Mouse (Mus musculus) embryo, embryonic 11.5 days (tissue): Measurements from ENCODE around the gene Trim7.
"Not testable (repeated sequence)": the region's sequence is repeated elsewhere in the genome, so short reads cannot be mapped to it uniquely, and the experiment has no call there.

ENCODE experiments used
- DNase-seq: peaks from one replicate; pipeline ENCODE4 v3.0.0-alpha.2; 2012; ENCODE audit warnings: low read depth, low spot score

Gene Trim7

DNA sequence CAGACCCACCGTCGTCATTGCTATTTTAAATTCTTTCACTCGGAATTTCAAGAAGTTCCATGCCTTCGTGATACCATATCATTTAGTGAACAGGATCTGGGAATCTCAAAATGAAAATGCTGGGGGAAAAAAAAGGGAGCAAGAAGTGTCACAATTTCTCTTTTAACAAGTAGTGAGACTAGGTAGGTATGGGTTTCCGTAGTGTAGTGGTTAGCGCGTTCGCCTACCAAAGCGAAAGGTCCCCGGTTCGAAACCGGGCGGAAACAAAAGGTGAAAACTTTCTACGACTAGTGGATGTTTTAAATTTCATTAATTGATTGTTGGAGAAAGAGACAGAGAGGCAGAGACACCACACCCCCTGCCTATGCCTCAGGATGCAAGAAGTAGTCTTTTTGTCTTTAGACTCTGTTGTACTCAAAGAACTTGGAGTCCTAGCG is 2.4 kb upstream of the Trim7 start:
- peak; percentile 83 for DNase-seq

DNA sequence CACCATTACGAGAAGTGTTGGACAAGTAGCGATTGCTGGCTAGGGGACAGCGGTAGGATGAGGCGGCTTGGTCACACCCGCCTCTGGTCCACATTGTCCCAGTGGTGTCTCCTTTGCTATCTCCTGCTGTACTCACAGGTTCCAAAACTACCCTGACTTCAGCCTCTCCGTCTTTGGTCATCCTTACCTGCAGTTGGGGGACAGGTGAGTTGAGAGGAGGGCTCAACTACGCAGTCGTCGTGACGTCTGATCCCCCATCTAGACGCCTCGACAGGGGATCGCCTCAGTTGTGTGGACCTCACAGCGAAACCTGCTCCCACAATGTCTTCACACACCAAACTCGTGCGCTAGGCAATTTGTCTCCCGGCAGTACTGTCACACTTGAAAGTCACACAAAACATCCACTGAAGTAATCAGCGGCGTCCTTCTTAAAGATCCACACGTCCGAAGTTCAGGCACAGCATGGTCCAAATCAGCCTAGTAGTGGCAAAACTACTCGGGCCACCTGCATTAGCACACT is 1.6 kb upstream of the Trim7 start:
- no peak for DNase-seq

GRCm38 (mm10) chr11:48826752-48827096 is 784 bp downstream of the Trim7 start:
- DNase-seq: no peak

DNA sequence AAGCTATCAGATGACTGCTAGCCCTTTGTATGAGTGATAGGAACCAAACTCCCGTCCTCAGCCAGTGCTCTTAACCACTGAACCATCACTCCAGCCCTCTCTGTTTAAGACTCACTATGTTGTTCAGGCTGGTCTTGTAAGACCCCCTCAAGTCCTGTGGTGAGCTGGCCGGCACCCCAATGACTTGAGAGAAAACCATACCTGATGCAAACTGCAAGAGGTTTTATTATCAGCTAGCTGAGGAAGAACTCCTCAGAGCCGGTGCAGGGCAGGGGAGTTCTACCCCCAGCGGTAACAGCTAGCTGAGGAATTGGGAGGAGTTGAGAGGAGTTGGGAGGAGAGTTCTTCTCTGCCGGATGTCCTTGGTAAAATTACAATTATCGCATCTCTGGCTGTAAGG is 2.0 kb downstream of the Trim7 start:
- no peak for DNase-seq

- no peak for DNase-seq
Observed at GRCm38 (mm10) chr11:48830279-48830678, 4.3 kb downstream of the Trim7 start.

DNA sequence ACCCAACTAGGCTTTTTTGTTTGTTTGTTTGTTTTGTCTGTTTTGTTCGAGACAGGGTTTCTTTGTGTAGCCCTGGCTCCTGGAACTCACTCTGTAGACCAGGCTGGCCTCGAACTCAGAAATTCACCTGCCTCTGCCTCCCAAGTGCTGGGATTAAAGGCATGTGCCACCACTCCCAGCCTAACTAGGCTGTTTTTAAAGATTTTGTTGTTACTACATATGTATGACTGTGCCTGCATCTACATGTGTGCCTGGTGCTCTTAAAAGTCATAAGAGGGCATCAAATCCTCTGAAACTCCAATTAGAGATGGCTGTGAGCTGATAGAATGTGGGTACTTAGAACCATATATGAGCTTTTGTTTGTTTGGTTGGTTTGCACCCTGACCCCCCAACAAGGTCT is 5.3 kb downstream of the Trim7 start:
- DNase-seq: no peak

DNA sequence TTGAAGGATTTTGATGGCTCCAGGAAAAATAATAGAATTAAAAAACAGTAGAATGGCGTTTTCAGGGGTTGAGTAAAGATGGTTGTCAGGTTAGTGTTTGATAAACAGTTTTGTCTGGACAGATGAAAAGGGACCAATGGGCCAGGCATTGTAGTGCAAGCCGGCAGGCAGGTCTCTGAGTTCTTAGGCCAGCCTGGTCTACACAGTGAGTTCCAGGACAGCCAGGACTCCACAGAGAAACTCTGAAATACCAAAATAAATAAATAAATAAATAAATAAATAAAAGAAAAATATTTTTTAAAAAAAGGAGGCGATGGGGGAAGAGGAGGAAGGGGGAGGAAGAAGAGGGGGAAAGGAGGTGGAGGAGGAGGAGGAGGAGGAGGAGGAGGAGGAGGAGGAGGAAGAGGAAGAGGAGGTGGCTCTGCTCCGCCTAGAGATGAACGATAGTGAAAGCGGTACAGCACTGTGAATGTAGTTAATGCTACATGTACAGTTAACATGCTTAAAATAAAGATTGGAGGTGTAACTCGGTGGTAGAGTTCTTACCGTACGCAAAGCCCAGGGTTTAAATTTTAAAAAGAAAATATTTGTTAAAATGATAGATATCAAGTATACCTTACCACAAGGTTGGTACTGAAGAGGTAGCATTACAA is 7.3 kb downstream of the Trim7 start:
- no peak for DNase-seq

DNA sequence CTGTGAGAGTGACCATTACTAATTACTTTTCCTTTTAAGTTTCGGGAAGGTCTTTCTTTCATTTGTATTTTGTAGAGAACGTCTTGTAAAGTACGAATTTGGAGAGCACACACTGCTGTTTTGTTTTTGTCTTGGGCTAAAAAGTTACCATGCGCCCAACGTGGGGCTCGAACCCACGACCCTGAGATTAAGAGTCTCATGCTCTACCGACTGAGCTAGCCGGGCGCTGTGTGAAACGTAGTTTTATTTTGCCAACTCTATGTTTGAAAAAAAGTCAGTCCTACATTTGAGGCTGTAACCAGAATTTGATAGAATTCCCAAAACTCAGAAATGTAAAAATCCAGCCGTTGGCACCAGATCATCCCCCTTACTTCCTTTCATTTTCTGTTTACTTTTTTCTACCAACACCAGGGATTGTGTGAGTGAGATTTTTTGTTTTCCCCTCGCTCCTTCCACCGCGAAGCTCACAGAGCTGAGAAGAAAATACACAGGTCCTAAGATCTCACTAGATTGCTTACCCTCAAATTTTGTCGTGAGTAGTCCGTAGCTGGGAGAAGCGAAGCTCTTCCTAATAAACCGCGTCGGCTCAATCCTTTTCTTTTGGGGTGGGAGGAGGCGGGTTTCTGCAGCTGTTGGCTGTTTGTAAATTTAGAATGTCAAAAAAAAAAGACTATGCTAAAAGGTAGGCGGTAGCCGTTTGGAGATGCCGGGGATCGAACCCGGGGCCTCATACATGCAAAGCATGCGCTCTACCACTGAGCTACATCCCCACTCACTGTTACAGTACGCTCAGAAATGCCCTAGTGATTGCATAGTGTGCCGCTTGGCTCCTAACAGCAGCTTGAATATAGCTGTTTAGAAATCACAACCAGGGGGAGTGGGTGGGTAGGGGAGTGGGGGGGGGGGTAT is 8.0 kb downstream of the Trim7 start:
- peak; percentile 85 for DNase-seq

DNA sequence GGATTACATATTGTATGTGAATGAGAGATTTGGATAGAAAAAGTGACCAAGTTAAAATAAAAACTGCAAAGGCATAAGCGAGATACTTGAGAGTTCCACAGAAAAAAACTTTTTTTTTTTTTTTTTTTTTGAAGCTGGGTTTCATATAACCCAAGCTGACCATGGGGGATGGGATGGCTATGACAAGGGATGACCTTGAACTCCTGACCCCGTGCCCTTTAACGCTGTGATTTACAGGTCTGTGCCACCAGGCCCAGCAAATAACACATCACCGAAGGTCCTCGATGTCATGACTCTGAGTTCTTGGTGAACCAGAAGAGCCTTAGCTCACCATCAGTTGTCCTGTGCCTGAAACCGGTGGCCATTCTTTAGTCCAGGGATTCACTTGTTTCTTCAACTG is 10.0 kb downstream of the Trim7 start:
- DNase-seq: no peak

- no peak for DNase-seq
Observed at GRCm38 (mm10) chr11:48836990-48837309, 11.0 kb downstream of the Trim7 start.

GRCm38 (mm10) chr11:48837310-48838180 is 11.6 kb downstream of the Trim7 start:
- no peak for DNase-seq

DNA sequence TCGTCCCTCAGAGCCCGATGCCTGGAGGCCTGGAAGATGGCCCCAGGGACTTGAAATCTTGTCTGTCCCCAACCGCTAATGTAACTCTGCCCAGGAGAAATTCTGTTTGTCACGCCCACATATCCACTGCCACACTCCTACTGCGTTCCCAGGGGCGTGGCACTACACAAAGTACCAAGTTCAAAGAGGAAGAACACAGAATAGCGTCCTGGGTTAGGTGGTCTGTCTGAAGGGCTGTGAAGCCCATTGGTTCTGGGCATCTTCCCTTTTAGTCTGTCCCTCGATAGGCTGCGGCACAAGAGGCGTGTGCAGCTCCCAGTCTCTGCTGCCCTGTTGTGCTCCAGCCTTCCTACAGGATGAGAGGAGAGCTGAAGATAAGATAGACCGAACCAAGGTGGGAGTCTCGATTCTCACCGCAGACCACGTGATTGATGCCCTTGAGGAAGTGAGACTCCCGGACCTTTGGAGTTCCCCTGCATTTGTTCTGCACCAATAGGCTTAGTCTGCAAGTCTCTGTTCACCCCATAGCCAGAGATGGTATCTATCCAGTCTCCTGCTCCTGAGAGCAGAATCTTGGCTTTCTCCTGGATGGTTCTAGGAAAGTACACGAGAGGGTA is 12.3 kb downstream of the Trim7 start:
- DNase-seq: no peak

DNA sequence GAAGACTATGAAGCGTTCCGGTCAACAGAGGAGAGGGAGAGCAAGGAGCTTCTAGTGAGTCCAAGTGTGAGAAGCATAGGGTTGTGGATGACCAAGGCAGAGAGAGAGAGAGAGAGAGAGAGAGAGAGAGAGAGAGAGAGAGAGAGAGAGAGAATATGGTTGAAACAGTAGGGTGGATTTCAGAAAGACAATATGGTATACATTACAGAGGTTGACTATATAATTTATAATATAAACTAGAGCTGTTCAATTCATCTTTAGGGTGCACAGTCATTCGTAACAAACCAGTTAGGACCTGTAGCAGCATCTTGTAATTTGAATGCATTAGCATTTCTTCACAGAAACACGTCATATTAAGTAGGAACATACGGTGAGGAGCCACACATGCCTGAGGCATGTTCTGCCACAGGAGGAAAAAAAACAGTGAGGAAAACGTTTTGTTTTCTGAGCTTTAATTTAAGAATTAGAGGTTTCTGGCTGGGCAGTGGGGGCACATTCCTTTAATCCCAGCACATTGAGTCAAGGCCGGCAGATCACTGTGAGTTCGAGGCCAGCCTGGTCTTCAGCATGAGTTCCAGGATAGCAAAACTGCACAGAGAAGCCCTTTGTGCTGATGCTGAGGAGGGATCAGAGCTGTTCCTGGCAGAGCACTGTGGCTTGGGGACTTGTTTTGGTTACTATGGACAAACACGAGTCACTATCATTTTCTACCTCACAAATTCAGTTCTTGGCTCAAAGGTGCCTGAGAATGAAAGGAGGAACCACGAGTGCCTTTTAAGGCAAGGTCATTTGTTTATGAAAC is 13.1 kb downstream of the Trim7 start:
- no peak for DNase-seq

GRCm38 (mm10) chr11:48840805-48841204 is 14.9 kb downstream of the Trim7 start:
- no peak for DNase-seq

DNA sequence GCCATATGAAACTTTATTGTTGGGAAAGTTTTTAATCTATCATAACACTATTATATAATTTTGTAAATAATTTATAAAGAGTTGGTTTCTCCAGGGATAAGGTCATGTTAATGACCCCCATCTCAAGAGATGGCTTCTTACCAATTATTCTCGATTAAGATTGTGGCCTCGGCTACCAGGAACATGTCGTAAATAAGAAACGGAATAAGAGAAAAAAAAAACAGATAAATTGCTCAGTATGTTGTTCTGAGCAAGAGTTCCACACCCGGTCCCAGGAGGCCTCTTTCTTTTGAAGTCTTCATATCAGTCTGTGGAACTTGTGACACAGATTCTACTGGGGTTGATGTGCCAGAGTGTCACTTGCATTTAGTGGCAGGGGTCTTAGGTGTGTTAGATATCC is 15.3 kb downstream of the Trim7 start:
- no peak for DNase-seq

DNA sequence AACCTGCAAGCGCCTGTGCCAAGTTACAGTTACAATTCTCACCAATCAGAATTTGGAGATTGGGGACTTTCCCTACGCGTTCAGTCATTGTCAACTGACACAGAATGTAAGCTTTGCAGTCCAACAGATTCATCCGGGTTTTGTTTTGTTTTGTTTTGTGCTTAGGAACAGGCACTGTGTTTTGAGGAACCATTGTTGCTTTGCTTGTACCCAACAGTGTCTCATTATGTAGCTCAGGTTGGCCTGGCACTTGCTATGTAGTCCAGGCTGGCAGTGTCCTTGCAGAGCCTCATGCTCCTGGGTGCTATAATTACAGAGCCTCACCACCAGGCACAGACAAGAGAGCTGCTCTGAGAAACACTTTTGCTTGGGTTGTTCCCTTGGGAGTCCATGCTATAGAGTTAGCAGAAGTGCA is 16.4 kb downstream of the Trim7 start:
- no peak for DNase-seq

DNA sequence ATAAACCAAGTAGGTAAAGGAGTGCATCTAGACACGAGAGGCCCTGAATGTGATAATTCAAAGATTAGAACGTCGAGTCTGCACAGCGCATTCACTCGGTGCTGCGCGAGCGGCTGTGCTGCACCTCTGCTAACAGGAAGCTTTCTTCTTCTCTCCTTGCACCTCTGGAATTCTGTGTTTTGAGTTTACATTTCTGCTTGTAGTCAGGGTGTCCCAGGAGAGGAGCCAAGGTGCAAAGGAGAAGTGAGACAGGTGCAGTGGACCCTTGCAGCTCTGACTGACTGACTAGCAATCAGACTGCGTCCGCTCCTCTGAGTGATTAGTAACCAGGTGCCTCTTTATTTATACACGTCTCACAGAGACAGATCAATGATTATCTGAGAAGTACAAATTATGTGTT is 17.3 kb downstream of the Trim7 start:
- no peak for DNase-seq

- no peak for DNase-seq
Observed at GRCm38 (mm10) chr11:48844309-48844708, 18.4 kb downstream of the Trim7 start.

DNA sequence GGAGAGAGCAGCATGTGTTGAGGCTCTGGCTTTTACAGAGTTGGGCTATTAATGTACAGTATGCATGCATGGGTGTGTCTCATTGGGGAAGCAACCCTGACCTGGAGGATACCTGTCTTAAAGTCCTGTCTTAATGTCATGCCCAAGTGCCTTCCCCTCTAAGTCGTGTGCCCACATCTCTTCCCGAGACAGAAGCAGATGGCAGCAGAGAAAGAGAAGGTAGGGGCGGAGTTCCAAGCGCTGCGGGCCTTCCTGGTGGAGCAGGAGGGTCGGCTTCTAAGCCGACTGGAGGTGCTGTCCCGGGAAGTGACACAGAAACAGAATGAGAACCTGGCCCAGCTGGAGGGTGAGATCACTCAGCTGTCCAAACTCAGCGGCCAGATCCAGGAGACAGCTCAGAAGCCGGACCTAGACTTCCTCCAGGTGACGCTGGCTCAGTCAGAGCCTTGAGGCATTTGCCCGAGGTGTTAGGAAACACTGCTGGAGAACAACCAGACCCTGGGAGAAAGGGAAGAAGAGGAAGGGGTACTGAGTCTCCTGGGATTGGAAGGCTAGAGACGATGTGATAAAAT is 19.4 kb downstream of the Trim7 start:
- DNase-seq: no peak

DNA sequence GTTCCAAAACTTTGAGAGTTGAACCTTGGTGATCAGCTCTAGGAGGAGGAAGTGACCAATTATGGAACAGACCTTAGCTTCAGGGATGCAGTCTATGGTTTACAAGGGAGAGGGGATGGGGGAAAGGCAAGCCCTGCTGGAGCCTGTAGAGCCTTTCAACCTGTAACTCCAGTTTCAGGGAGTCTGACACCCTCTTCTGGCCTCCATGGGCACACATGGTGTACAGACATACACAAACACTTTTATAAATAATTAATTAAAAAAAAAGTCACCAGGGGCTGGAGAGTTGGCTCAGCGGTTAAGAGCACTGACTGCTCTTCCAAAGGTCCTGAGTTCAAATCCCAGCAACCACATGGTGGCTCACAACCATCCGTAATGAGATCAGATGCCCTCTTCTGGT is 20.4 kb downstream of the Trim7 start:
- not testable (repeated sequence) for DNase-seq
